9 mouse cellular contexts compared by ENCODE assay signal in genomic region chr1:134858344-134859053, GRCm38 (mm10).
DNase-seq lines count a peak whose midpoint lies in the region; ATAC-seq lines count a peak whose summit lies in the region.
"Had no signal": no experiment of that assay in that cellular context is flagged by ENCODE, and none has a peak within 500 bp of the region (broad histone marks: within the 10 kb centered on the region; RNA-seq: fewer than 3 reads in every experiment).

No protein-coding gene starts in this region.

- H3K4me3 ChIP-seq in midbrain, embryonic 13.5 days (replicated peaks), result no peak overlapping the region
- no peak overlapping the region for H3K4me3 ChIP-seq in midbrain, embryonic 11.5 days (ENCODE audit: low read depth, low read length)
- no peak overlapping the region for H3K4me3 ChIP-seq in heart, embryonic 11.5 days (ENCODE audit: low read depth, low read length)
- H3K4me3 ChIP-seq: limb, embryonic 12.5 days had no signal

- peaks cover 15% of the 10 kb centered on the region for H3K27me3 ChIP-seq in midbrain, embryonic 13.5 days
- H3K27me3 ChIP-seq in midbrain, embryonic 11.5 days (ENCODE audit: control insufficient read depth, insufficient read depth, low read length), result peaks cover 2% of the 10 kb centered on the region; the same call in 1 of the 2 replicates
- H3K27me3 ChIP-seq in heart, embryonic 11.5 days (ENCODE audit: control insufficient read depth, insufficient read depth, low read length), result no peaks in the 10 kb centered on the region
- H3K27me3 ChIP-seq: limb, embryonic 12.5 days had no signal

- H3K9me3 ChIP-seq in midbrain, embryonic 13.5 days, result no peaks in the 10 kb centered on the region
- no peaks in the 10 kb centered on the region for H3K9me3 ChIP-seq in midbrain, embryonic 11.5 days (ENCODE audit: control insufficient read depth, low read length)
- H3K9me3 ChIP-seq in heart, embryonic 11.5 days (replicated peaks; ENCODE audit: control insufficient read depth, low read length), result no peaks in the 10 kb centered on the region
- H3K9me3 ChIP-seq: limb, embryonic 12.5 days had no signal

- no peak overlapping the region for H3K9ac ChIP-seq in midbrain, embryonic 13.5 days (replicated peaks)
- no peak overlapping the region for H3K9ac ChIP-seq in midbrain, embryonic 11.5 days (ENCODE audit: low read length)
- H3K9ac ChIP-seq in heart, embryonic 11.5 days (ENCODE audit: low read depth, low read length), result no peak overlapping the region
- H3K9ac ChIP-seq: limb, embryonic 12.5 days had no signal

- ATAC-seq in midbrain, embryonic 13.5 days, result peak; percentile 56; the same call in 1 of the 2 replicates
- no peak for ATAC-seq in midbrain, embryonic 11.5 days (ENCODE audit: low FRiP score)
- ATAC-seq in heart, embryonic 11.5 days (replicated peaks; ENCODE audit: insufficient number of reproducible peaks, low FRiP score, low TSS enrichment), result no peak

- H3K4me1 ChIP-seq in midbrain, embryonic 13.5 days (replicated peaks), result peaks cover 28% of the 10 kb centered on the region
- peaks cover 11% of the 10 kb centered on the region; the same call in 1 of the 2 replicates for H3K4me1 ChIP-seq in midbrain, embryonic 11.5 days (ENCODE audit: control insufficient read depth, insufficient read depth, low read length)
- H3K4me1 ChIP-seq in heart, embryonic 11.5 days (ENCODE audit: control insufficient read depth, insufficient read depth, low read length), result peaks cover 4% of the 10 kb centered on the region; the same call in 1 of the 2 replicates
- H3K4me1 ChIP-seq: limb, embryonic 12.5 days had no signal

- H3K36me3 ChIP-seq in midbrain, embryonic 13.5 days, result 0 out of 2 replicates have a peak, but pooled peaks cover 6% of the 10 kb centered on the region
- H3K36me3 ChIP-seq in midbrain, embryonic 11.5 days (ENCODE audit: control insufficient read depth, insufficient read depth, low read length), result no peaks in the 10 kb centered on the region
- H3K36me3 ChIP-seq in heart, embryonic 11.5 days (ENCODE audit: control insufficient read depth, insufficient read depth, low read length), result no peaks in the 10 kb centered on the region

- H3K27ac ChIP-seq in midbrain, embryonic 13.5 days, result no peak overlapping the region
- no peak overlapping the region for H3K27ac ChIP-seq in midbrain, embryonic 11.5 days (ENCODE audit: low read depth, low read length)
- H3K27ac ChIP-seq in heart, embryonic 11.5 days (ENCODE audit: low read depth, low read length), result peak overlapping the region; percentile 72
- H3K27ac ChIP-seq: limb, embryonic 12.5 days had no signal

- 43% methylated on average over 3 of the region's 3 CpGs for WGBS in midbrain, embryonic 13.5 days
- 79% methylated on average over 3 of the region's 3 CpGs for WGBS in midbrain, embryonic 11.5 days
- 40% methylated on average over 3 of the region's 3 CpGs for WGBS in heart, embryonic 11.5 days (ENCODE audit: insufficient replicate concordance)

- no peak overlapping the region for H3K4me2 ChIP-seq in midbrain, embryonic 13.5 days (replicated peaks)
- no peak overlapping the region for H3K4me2 ChIP-seq in midbrain, embryonic 11.5 days
- H3K4me2 ChIP-seq in heart, embryonic 11.5 days, result no peak overlapping the region
- H3K4me2 ChIP-seq: limb, embryonic 12.5 days had no signal

- no peak for DNase-seq in midbrain, embryonic 11.5 days (ENCODE audit: low spot score, missing footprints)
- DNase-seq in cerebellum, adult 9-11 months, result peak; percentile 67
- DNase-seq in mesoderm, embryonic 11.5 days (ENCODE audit: low read depth, low spot score), result peak; percentile 34
- DNase-seq in thymus, postnatal 25 days, result no peak
- DNase-seq in kidney, adult 18-20 months, result no peak
- no peak for DNase-seq in urinary bladder, adult 18-20 months (ENCODE audit: low spot score in 2 of 2)

Comparison
In these comparisons a context has a peak if more than half of its experiments do, and no peak if none do; other contexts are left out.
1. DNase-seq: peak in cerebellum, adult 9-11 months (single experiment) and mesoderm, embryonic 11.5 days (single experiment); none in midbrain, embryonic 11.5 days (single experiment), thymus, postnatal 25 days (single experiment), kidney, adult 18-20 months (single experiment) and urinary bladder, adult 18-20 months (0 of 2).